Mouse (Mus musculus) v-Abl transformed pro-B cells (cell line): ENCODE measurements around the gene Ptprt.

Experiments used
- in situ Hi-C, 2 experiments: fragments of 400-800 bp; cut with MboI; formaldehyde crosslinking; loops; one replicate each; pipeline ENCODE4 v1.15.1; 2025; ENCODE audit not compliant: unreplicated experiment in 2 of 2

The Ptprt gene

DNA sequence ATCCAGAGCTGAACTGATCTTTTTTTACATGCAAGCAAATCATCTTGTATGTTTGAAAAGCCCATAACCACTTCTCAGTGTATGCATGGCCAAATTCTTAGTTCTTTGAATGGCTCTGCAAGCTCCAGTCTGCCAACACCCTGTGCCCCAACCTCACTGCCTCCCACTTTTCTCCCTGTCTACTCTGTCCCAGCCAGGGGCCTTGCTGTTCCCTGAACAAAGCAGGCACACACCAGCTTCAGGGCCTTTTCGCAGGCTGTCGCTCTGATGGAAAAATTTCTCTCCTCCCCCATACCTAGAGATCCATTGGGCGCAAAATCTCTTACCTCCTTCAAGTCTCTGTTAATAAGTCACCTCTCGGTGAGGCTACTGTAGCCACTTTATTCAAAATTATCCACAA is 610.7 kb downstream of the Ptprt start:
- in situ Hi-C loops = no loop called here

DNA sequence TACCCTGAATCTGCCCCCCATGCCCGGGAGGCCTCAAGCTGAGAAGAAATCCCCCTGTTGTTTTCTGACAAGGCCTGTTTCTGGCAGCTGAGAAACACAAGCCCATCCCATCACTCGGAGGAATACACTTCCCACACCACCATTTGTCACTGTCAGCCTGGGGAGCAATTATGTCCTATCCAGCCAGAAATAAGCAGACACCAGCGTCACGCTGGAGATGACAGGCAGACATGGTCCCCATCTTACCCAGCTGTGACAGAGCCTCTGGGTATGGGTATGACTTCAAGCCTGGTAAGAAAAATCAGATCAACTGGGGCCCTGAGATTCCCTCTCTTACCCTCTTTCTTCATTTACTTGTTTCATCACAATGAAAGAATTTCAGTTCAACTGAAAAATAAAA is 625.3 kb downstream of the Ptprt start:
- in situ Hi-C loops = no loop called here

DNA sequence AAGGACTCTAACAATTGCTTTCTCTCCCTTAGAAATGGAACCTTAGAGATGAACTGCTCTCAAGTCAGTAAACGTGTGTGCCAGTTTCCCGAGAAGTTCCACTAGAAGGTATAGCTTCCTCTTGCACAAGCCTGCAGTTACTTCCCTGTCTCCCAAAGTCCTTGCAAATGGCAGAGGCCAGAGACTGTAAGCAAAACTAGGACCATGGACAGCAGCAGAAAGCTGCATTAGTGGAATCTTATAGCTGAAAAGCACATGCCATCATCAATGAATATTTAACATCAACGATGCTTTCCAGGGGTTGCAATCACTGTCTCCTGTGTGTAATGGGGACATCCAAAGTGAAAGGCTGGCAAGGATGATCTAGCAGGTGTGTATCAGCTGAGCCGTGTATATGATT is 629.3 kb downstream of the Ptprt start:
- in situ Hi-C loops = no loop called here

DNA sequence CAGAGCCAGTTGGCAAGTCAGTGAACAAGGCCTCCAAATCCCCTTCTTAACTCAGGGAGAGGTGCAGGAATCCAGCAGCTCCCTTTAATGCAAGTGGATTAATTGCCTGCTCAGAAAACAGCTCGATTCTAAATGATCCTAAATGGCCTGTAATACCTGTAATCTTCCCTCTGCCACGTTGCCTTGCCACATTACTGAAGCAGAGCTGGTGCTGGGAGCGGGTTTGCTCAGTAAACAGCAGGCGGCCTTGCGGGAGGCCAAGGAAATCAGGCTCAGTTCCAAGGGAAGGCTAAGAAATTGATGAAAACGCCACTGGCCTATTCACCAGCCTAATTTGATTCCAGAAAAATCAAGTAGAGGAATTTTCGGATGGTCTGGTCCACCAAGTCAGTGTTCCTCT is 659.9 kb downstream of the Ptprt start:
- in situ Hi-C loops = no loop called here

DNA sequence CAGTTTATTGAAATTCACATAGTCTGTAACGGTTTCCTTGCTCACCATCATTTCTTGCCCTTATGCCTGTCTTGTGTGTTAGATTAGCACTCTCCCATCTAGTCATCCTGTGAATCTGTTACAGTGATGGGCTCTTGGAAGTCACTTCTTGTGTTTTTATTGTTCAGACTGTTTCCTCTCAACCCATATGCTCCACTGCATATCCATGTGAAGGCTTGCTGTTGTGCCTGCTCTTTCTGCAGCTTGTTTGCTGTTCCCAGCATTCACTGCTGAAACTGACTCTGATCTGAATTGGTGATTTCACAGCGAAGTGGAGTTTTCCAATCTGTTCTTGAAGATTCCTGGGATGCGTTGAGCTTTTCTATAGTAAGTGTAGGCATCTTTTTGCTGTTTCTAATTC is 678.6 kb downstream of the Ptprt start:
- in situ Hi-C loops = no loop called here

DNA sequence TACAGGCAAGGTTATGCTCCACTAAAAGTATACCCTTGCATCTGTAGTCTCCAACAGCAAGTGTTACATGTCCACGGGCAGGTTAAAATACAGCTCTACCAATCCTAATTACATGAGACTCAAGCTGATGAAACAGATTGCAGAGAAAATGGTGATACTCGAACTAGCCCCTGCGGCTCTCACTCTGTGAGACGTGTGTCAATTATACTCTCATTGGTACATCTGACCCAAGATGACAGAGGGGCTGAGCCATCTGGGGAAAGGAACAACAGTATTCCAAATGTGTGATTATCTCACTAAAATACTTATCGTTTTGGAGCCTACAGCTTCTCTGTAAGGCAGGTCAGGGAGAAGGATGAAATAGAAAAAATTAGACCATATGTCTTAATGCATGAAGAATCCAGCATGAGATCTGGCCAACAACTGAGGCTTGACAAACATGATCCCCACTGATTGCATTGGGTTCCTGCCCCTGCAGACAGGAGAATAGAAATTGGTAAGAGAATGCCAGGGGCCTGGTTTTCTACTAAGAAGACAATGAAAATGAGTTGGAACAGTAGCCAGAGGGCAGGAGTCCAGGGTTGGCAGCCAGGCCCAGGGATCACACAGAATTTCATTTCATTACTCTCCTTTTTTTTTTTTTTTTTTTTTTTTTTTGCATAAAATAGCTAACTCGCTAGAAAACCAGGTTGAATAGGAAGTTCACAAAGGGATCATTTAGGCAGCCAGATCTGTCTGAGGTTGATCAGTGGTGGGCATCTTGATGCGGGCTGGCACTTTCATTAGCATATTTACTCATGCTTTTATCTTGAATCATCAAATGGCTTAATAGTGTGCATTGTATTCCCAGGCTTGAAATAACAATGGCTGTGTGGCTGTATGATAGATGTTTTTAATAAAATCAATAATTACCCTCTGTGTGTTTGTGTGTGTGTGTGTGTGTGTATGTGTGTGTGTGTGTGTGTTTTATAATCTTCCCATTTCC is 699.5 kb downstream of the Ptprt start:
- in situ Hi-C loops = no loop called here

DNA sequence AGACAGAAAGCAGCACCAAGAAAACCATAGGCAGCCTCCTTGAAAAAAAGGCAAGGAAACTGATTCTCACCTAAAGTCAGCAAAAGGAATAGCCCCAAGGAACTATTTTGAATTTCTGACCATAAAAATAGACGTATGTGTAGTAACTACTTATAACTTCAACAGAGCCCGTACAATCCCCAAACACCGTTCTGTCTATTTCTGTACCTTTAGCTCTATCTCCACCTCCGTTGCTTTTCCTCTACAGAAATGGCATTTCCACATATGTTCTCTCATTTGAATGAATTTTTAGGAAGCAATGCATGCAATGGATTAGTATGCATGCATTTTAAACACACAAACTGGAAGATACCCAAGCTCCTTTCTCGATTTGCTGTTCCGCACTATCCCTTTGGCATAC is 715.5 kb downstream of the Ptprt start:
- in situ Hi-C loops = no loop called here

DNA sequence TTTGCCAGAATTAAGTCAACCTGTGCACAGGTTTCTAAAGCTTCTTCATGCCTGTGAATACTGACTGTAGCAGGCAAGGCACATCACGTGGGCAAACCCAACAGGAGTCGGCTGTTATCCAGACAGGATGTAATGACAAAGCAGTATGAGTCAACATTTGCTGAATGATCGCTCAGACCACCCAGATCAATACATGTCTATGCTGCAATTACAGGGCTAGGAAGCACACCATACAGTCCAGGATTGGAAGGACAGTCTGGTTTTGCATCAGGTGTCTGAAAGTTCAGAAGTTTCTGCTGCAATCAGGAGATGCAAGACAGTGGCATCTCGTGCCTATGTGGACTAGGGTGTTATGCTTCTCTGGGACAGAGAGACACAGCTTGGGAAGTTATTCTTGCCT is 716.3 kb downstream of the Ptprt start:
- in situ Hi-C loops = no loop called here

DNA sequence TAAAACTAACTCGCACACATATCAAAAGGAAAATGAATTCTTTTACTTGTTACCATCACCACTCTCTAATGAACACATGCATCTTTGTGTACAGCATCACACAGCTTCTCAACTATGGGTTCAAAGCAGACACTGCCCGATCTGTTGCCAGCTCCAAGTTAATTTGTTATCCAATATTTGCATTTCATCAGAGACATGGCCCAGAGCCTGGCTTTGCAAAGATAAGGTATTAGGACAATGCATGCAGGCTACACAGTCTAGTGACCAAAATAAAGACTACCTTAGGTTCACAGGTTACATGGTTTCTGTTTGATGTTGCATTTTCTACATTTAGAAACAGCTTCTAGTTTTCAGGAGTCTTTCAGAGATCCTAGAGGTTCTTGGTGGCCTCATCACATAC is 719.0 kb downstream of the Ptprt start:
- in situ Hi-C loops = no loop called here

DNA sequence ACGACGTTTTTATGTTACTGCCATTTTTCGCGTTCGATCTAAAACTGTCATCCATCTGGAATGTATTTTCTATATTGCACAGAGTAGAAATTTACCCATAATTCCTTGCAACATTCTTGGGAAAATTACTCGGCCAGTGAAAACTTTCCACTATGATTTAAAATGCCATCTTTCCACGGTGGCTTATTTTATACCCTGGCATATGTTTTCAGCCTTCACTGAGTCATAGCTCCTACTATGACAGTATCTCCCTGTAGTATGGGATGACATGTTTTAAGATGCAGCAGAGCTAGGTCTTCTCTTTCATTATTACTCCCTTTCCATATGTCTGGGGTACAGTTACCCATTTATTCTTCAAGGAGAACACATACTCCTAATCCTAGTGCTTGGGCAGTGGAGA is 753.7 kb downstream of the Ptprt start:
- in situ Hi-C loops = no loop called here

DNA sequence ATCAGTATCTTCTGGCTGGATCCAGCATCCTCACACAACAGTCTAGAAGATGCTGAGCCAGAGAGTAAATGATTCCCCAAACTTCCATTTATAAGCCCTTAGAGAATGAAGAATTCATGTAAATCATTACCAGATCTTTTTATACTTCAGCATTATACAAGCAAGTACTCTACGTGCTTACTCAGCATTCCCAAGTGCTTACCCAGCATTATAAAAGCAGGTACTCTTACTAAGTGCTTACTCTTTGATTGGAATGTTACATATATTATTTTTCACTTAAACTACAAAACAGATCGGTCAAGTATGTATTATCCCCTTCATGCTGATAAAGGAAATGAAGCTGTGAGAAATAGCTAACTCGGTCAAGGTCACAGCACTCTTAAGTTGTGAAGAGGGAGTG is 758.8 kb downstream of the Ptprt start:
- in situ Hi-C loops = no loop called here

DNA sequence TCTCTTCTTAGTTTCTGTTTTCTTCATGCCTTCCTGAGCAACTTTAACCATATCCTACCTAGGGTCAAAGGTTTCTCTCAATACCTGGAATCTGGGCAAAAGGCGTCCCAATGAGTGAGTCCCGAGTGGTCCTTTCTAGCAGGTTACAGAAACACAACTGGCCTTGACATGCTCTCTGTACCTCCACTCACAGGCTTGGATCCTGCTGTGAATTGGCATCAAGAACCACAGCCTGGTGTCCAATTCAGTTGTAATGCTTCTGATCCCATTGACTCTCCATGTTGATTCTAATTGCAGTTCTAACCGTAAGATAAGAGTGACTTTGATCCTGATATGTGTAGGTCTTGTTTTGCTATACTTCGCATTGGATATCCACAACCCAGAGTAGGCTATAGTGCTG is 776.5 kb downstream of the Ptprt start:
- in situ Hi-C loops = no loop called here

DNA sequence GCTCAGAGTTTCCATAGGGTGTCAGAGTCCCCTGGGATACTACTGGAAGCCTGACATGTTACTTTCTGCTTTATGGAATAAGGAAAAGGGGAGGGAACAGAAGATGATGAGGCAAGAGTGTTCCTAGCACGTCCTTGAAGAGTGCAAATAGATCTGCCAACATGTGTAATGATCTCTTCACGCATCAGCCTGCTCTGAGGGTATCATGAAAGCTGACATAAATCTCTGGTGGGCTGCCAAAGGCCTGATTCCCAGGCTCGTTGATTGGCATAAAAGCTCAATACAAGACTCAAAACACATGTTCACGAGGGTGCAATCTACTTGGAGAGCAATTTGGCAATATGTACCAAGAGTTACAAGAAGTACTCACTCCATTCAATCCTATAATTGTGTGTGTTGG is 778.4 kb downstream of the Ptprt start:
- in situ Hi-C loops = no loop called here

DNA sequence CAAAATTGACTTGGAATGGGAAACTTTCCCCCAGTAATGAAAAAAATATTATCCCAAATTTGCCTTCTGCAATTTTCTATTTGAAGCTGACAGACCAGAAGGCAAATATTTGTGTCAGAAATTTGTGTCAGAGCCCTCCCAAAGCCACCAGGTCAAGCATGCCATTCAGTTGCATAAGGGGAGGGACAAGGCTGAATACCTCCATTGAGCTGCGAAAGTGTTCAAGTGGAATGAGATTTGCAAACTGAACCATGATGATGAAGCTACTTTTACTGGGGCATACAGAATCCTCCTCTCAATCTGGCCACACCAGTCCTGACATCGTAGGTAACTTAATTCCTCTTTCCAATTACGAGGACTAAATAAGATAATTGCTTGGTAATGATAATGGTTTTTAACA is 780.0 kb downstream of the Ptprt start:
- in situ Hi-C loops = no loop called here

DNA sequence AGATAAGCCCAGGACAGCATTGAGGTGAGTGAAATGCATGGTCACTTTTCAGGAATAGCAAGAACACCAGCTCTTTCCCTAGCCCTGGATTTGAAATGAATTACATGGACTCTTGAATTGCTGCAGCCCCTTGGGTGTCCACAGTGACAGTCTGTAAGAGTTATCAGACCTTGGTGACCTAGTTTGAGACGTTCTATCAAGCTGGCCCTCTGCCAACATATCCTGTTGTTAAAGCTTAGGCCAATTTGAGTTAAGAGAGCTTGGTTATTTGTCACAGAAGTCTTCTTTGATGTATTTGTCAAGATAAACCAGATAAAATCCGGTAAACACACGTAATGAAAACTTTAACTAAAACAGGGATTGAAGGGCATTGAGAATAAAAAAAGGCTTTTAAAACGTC is 795.7 kb downstream of the Ptprt start:
- in situ Hi-C loops = no loop called here

DNA sequence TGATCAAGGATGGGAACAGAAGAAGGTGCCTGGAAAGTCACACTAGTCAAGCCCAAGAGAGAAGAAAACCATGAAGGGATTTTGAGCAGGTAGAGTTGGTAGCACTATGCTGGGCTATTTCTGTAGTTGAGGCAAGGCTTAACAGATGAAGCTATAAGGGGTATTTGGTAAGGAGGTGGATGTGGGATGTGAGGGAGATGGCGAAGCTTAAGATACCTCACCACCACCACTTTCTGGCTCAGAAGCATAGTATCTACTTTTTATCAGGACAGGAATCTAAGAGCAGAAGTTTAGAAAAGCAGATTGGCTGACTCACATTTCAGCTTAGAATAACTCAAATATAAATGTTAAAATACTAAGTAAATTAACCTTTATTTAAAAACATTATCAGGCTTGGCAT is 802.1 kb downstream of the Ptprt start:
- in situ Hi-C loops = no loop called here

DNA sequence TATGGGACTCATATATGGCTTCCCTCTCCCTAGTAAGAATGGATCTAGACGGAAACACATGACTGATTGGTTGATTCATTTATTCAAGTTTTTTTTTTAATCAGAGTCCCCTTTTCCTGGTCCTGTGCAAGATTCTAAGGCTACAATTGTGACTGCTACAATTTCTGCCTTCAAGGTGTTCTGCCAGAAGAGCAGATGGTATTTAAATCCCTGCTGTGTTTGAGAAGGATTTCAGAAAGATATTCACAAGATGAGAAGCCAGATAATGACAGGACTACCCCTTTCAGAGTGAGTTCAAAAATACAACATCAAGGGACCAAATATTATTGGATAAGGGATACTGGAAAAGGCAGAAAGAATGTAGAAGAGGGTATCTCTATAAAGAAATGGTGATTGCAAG is 802.6 kb downstream of the Ptprt start:
- in situ Hi-C loops = no loop called here

DNA sequence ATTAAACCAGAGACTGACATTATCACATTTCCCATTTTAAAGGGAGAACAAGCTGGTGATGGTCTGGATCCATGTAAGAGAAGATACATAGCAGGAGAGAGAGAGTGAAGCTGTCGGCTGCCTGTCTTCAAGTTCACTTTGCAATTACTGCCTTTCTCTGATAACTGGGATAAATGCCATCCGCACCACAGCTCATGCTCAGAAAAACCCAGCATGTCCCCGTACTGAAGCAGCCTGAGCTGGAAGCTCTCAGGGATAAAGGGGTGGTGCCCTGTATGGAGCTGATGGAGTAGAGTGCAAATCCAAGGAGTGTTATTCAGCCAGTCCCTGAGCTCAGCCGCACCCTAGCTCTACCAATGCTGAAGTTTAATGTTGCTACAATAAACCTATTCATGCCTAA is 825.9 kb downstream of the Ptprt start:
- in situ Hi-C loops = no loop called here

DNA sequence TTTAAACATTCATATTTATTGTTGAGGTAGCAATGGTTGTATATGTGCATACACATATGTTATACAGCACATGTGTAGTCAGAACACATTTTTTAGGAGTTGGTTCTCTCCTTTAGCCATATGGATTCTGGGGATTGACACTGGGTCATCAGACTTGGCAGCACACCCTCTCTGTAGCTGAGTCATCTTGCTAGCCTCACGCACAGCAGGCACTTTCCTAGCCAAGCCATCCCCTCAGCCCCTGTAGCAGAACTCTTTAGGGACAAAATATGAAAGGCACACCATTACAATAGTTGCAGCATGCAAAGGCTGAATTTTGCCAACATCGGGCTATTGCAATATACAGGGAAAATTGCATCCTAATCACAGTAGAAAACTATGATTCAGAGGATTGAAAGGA is 827.1 kb downstream of the Ptprt start:
- in situ Hi-C loops = no loop called here

DNA sequence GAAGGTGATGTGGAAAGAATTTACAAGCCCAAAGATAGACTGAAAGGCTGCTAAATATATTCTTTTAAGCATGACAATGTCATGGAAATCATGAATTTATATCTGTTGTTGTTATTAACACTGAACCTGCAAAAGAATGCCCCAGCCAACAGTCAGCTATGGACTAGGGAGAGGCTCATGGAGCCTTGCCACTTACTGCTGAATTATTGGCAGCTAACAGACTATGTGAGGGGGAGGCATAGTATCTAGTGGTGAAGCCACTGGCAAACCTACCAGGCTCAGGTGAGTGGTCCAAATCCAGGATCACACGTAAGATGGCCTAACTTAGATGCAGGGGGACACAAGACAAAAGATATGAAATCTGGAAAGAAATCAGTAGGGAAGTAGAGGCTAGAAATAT is 847.6 kb downstream of the Ptprt start:
- in situ Hi-C loops = no loop called here

DNA sequence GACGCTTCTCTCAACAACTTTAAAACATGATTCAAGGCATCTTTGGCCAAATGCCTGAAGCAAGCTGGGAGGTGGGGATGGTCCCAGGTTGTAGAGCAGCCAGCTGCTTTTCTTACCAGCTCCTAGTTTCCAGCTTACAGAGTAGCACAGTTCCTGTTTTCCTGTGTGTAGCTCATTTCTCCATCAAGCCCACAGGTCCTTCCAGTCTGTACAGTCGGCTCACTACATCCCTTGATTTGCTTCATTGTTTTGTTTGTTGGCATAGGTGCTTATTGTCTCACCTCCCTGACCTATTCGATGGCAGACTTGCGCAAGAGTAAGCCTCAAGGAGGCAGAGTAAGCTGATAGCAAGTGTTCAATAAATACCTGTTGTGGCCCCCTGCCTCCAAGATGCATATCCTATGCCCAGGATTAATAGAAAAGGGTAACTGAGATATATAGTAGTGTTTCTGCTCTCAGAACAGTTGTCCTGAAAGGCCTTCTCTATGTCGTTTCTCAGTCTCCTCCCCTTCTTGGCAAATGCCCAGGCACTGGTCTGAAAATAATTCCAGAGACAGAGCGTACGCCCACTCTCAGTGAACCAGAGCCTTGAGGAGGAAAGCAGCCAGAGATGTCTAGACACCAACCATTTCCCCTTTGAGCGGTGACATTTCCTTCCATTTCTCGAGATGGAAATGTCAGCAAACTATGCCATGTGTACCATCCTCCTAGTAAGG is 852.7 kb downstream of the Ptprt start:
- in situ Hi-C loops = no loop called here
